Mouse (Mus musculus) CH12.LX (cell line): ENCODE results near the gene Wdr92. TPM values are rescaled to one million over a fixed set of nuclear protein-coding genes. Genes with fewer than 3 reads are reported as not detected.
A peak's percentile ranks its signal among the peaks of the same experiment; 100 is the strongest.
"Not testable (repeated sequence)": the region's sequence is repeated elsewhere in the genome, so short reads cannot be mapped to it uniquely, and the experiment has no call there.

Source experiments
- DNase-seq: peaks from one replicate; pipeline ENCODE4 v3.0.0-alpha.2; 2013; ENCODE audit errors: extremely low read depth
- H3K27ac ChIP-seq: 2 replicates; pipeline ENCODE4 v1.5.1; 2012; ENCODE audit warnings: low read depth, mild to moderate bottlenecking, control low read depth, moderate library complexity; ENCODE audit not compliant: insufficient read depth
- H3K27me3 ChIP-seq: replicated peaks from 2 replicates; pipeline ENCODE3; 2012; ENCODE audit warnings: inconsistent platforms
- H3K36me3 ChIP-seq, 2 experiments: replicated peaks in 1 of 2; 2 replicates each; pipeline versions ENCODE3 to v1.6.1; 2012; ENCODE audit warnings: inconsistent platforms in 1 of 2, low read length in 1 of 2, mild to moderate bottlenecking in 1 of 2, mixed read lengths in 1 of 2, moderate library complexity in 1 of 2; ENCODE audit not compliant: control insufficient read depth in 1 of 2, insufficient read depth in 1 of 2
- H3K4me1 ChIP-seq, 2 experiments: 2 replicates each; pipeline ENCODE4 v1.6.1; 2012; ENCODE audit warnings: inconsistent platforms in 1 of 2, moderate library complexity in 1 of 2; ENCODE audit not compliant: insufficient read depth in 2 of 2, control insufficient read depth in 1 of 2
- H3K4me2 ChIP-seq: 2 replicates; pipeline ENCODE4 v1.6.1; 2012; ENCODE audit warnings: low read depth, mild to moderate bottlenecking, control low read depth; ENCODE audit not compliant: poor library complexity, insufficient read depth, severe bottlenecking
- H3K4me3 ChIP-seq, 3 experiments: fragments of 150-350 bp in 1 of 3; sonication (generic) in 1 of 3; replicated peaks in 1 of 3; 2 replicates each; pipeline versions ENCODE3 to v1.5.1; 2011 to 2012; ENCODE audit warnings: low read depth in 2 of 3, low read length in 2 of 3, mild to moderate bottlenecking in 2 of 3, moderate library complexity in 2 of 3, control low read depth in 1 of 3, improper control_type of control experiment in 1 of 3, inconsistent platforms in 1 of 3, mixed read lengths in 1 of 3; ENCODE audit not compliant: poor library complexity in 1 of 3
- H3K79me2 ChIP-seq: replicated peaks from 2 replicates; pipeline ENCODE4 v1.6.1; 2012; ENCODE audit warnings: mild to moderate bottlenecking, moderate library complexity; ENCODE audit not compliant: control insufficient read depth, poor library complexity, insufficient read depth, severe bottlenecking; ENCODE audit errors: extremely low read depth
- H3K9ac ChIP-seq: 2 replicates; pipeline ENCODE4 v1.6.1; 2012; ENCODE audit warnings: low read depth, mild to moderate bottlenecking, control low read depth, moderate library complexity; ENCODE audit not compliant: insufficient read depth
- H3K9me3 ChIP-seq: replicated peaks from 2 replicates; pipeline ENCODE3; 2012; ENCODE audit warnings: low read length, inconsistent platforms, mixed read lengths
- BHLHE40 ChIP-seq: IDR thresholded peaks from 2 replicates; pipeline ENCODE4 v1.6.1; 2011; ENCODE audit warnings: mild to moderate bottlenecking, low read depth, low read length, improper control_type of control experiment
- E2F4 ChIP-seq: IDR thresholded peaks from 2 replicates; pipeline ENCODE4 v1.6.1; 2011; ENCODE audit warnings: low read depth, low read length, improper control_type of control experiment; ENCODE audit not compliant: insufficient replicate concordance
- KAT2A ChIP-seq: IDR thresholded peaks from 2 replicates; pipeline ENCODE4 v1.6.1; 2012; ENCODE audit warnings: low read length, improper control_type of control experiment, inconsistent platforms; ENCODE audit not compliant: insufficient replicate concordance
- MAFK ChIP-seq: IDR thresholded peaks from 2 replicates; pipeline ENCODE4 v1.6.1; 2011; ENCODE audit warnings: low read length, improper control_type of control experiment; ENCODE audit not compliant: insufficient replicate concordance
- NRF1 ChIP-seq: IDR thresholded peaks from 2 replicates; pipeline ENCODE4 v1.6.1; 2014; ENCODE audit warnings: low read depth, mild to moderate bottlenecking, inconsistent platforms, low read length, improper control_type of control experiment, moderate library complexity
- TCF12 ChIP-seq: IDR thresholded peaks from 2 replicates; pipeline ENCODE4 v1.6.1; 2014; ENCODE audit warnings: low read depth, mild to moderate bottlenecking, inconsistent platforms, low read length, improper control_type of control experiment
- USF1 ChIP-seq: IDR thresholded peaks from 2 replicates; pipeline ENCODE4 v1.6.1; 2014; ENCODE audit warnings: low read depth, mild to moderate bottlenecking, inconsistent platforms, low read length, improper control_type of control experiment
- ZMIZ1 ChIP-seq: IDR thresholded peaks from 2 replicates; pipeline ENCODE4 v1.6.1; 2012; ENCODE audit warnings: low read depth, mild to moderate bottlenecking, inconsistent platforms, low read length, improper control_type of control experiment
- dilution Hi-C: fragments of 300-500 bp; cut with MboI; formaldehyde crosslinking; loops from 2 replicates; pipeline ENCODE4 v1.14.3; 2020; ENCODE audit warnings: low sequenced_read_pairs; ENCODE audit not compliant: extremely low pct_unique_long_range_greater_than_20kb, extremely low pct_ligation_motif_present
- in situ Hi-C: fragments of 300-500 bp; cut with MboI; formaldehyde crosslinking; loops from 3 replicates; pipeline ENCODE4 v1.14.3; 2019; ENCODE audit warnings: low sequenced_read_pairs, low pct_ligation_motif_present, low pct_unique_long_range_greater_than_20kb, mixed read lengths
- polyA plus RNA-seq: library from polyadenylated mRNA; unstranded; fragments of >175 nt; gene quantifications from 2 replicates; pipeline ENCODE4 v1.2.1, GENCODE M21; 2012; ENCODE audit warnings: low read depth; ENCODE audit not compliant: insufficient read length
- total RNA-seq, 2 experiments: library from RNA; depleted of rRNA; stranded (reverse); fragments of 300-350 nt in 1 of 2; fragments of >200 nt in 1 of 2; gene quantifications; 2 replicates each; pipeline ENCODE4 v1.2.3; 2012 to 2014

Gene Wdr92
- total and polyA plus RNA-seq, 3 experiments = 35.8 to 66.1 (median 38.6) TPM

GRCm38 (mm10) chr11:17236449-17237037 is 54.6 kb downstream of the Wdr92 start:
- dilution Hi-C loops = no loop called here
- TF ChIP-seq MAFK (no peak), BHLHE40 (no peak), USF1 (no peak), ZMIZ1 (no peak)
- TF ChIP-seq, all 38 proteins: peak for 0
- Histone ChIP-seq H3K4me2 (no peak overlapping the region), H3K27me3 (no peaks in the 10 kb centered on the region), H3K9me3 (no peaks in the 10 kb centered on the region), H3K36me3 (peaks cover 13 to 53% of the 10 kb centered on the region in 2 experiments), H3K4me1 (no peaks in the 10 kb centered on the region), H3K79me2 (no peaks in the 10 kb centered on the region), H3K9ac (no peak overlapping the region), H3K4me3 (no peak overlapping the region), H3K27ac (no peak overlapping the region)
- DNase-seq = no peak
- in situ Hi-C loops = no loop called here

- H3K4me2 ChIP-seq, DNase-seq, H3K4me3 ChIP-seq, H3K9me3 ChIP-seq, H3K27me3 ChIP-seq, H3K79me2 ChIP-seq, dilution Hi-C loops, H3K4me1 ChIP-seq, in situ Hi-C loops, H3K9ac ChIP-seq, H3K27ac ChIP-seq: not testable (repeated sequence)
- peaks cover 3 to 33% of the 10 kb centered on the region in 2 experiments for H3K36me3 ChIP-seq
Observed at GRCm38 (mm10) chr11:17238598-17238997, 56.7 kb downstream of the Wdr92 start.

- peaks cover 5 to 6% of the 10 kb centered on the region in 2 experiments; a peak in 2 of 4 replicates for H3K4me1 ChIP-seq
- dilution Hi-C loops (no loop called here), in situ Hi-C loops (no loop called here)
- no peak for TF ChIP-seq NRF1
- H3K9ac ChIP-seq = no peak overlapping the region
- no peak overlapping the region for H3K4me3 ChIP-seq
- no peak overlapping the region for H3K27ac ChIP-seq
- H3K27me3 ChIP-seq = no peaks in the 10 kb centered on the region
- H3K79me2 ChIP-seq = no peaks in the 10 kb centered on the region
- H3K4me2 ChIP-seq = no peak overlapping the region
- no peaks in the 10 kb centered on the region for H3K9me3 ChIP-seq
- H3K36me3 ChIP-seq = no peaks in the 10 kb centered on the region
- DNase-seq = no peak
Observed at GRCm38 (mm10) chr11:17248715-17249114, 66.8 kb downstream of the Wdr92 start.

- Histone ChIP-seq H3K4me1 (peaks cover 0 to 20% of the 10 kb centered on the region in 2 experiments), H3K79me2 (peaks cover 30% of the 10 kb centered on the region), H3K27me3 (no peaks in the 10 kb centered on the region), H3K4me2 (peak overlapping the region; percentile 82), H3K9me3 (no peaks in the 10 kb centered on the region), H3K9ac (peak overlapping the region; percentile 68), H3K4me3 (peak overlapping the region; percentile 37 to 99 (median 65)), H3K36me3 (peaks cover 0 to 4% of the 10 kb centered on the region in 2 experiments), H3K27ac (no peak overlapping the region)
- DNase-seq = peak; percentile 18
- dilution Hi-C loops = no loop called here
- TF ChIP-seq KAT2A (no peak), E2F4 (no peak), TCF12 (no peak)
- in situ Hi-C loops = no loop called here
Observed at GRCm38 (mm10) chr11:17256813-17257365, 75.0 kb downstream of the Wdr92 start.
